Mouse (Mus musculus) heart, embryonic 12.5 days (tissue): ENCODE results near the gene Stab1. TPM values are rescaled to one million over a fixed set of nuclear protein-coding genes. Genes with fewer than 3 reads are reported as not detected.

ENCODE experiments used
- ATAC-seq: fragments of 200-750 bp; cut with Nextera tagmentation; 2 replicates; pipeline ENCODE4 v1.8.0; 2017; ENCODE audit warnings: moderate TSS enrichment, moderate library complexity; ENCODE audit not compliant: insufficient number of reproducible peaks, low FRiP score
- H3K27ac ChIP-seq: fragments of 300-500 bp; sonication (generic); 2 replicates; pipeline ENCODE4 v1.5.1; 2016; ENCODE audit warnings: mild to moderate bottlenecking, moderate library complexity; ENCODE audit not compliant: poor library complexity, severe bottlenecking
- H3K27me3 ChIP-seq: fragments of 300-500 bp; sonication (generic); replicated peaks from 2 replicates; pipeline ENCODE4 v1.6.1; 2016; ENCODE audit warnings: mild to moderate bottlenecking, moderate library complexity
- H3K36me3 ChIP-seq: fragments of 300-500 bp; sonication (generic); 2 replicates; pipeline ENCODE4 v1.6.1; 2016; ENCODE audit warnings: mild to moderate bottlenecking, moderate library complexity
- H3K4me1 ChIP-seq: fragments of 300-500 bp; sonication (generic); replicated peaks from 2 replicates; pipeline ENCODE4 v1.6.1; 2016; ENCODE audit warnings: mild to moderate bottlenecking
- H3K4me2 ChIP-seq: fragments of 300-500 bp; sonication (generic); 2 replicates; pipeline ENCODE4 v1.6.1; 2016; ENCODE audit warnings: mild to moderate bottlenecking, moderate library complexity
- H3K4me3 ChIP-seq: fragments of 300-500 bp; sonication (generic); 2 replicates; pipeline ENCODE4 v1.5.1; 2016; ENCODE audit warnings: mild to moderate bottlenecking
- H3K9ac ChIP-seq: fragments of 300-500 bp; sonication (generic); 2 replicates; pipeline ENCODE4 v1.6.1; 2016; ENCODE audit warnings: mild to moderate bottlenecking, moderate library complexity
- H3K9me3 ChIP-seq: fragments of 300-500 bp; sonication (generic); replicated peaks from 2 replicates; pipeline ENCODE4 v1.6.1; 2016; ENCODE audit warnings: mild to moderate bottlenecking, moderate library complexity
- WGBS: fragments of 180-500 bp; shearing (Covaris S2); methylation state at CpG from one replicate; pipeline ENCODE4 v1.1.7; 2016; 5-methylcytosine and 5-hydroxymethylcytosine counted together
- polyA plus RNA-seq: library from polyadenylated mRNA; unstranded; fragments of >200 nt; fragmentation: Nextera tagmentation; extraction: Ambion mirVana; gene quantifications from 2 replicates; pipeline ENCODE4 v1.2.1, GENCODE M21; 2016

The Stab1 gene
- polyA plus RNA-seq, 1 experiment from 2014 or later = 48.3 TPM

- ATAC-seq = no peak
These were observed 3.0 kb downstream of the Stab1 start for GRCm38 (mm10) chr14:31165458-31165857.

GRCm38 (mm10) chr14:31165010-31165409, 3.4 kb downstream of the Stab1 start:
- Histone ChIP-seq H3K4me1 (peaks cover 68% of the 10 kb centered on the region), H3K4me3 (no peak overlapping the region), H3K4me2 (no peak overlapping the region), H3K9ac (no peak overlapping the region), H3K9me3 (no peaks in the 10 kb centered on the region), H3K27me3 (no peaks in the 10 kb centered on the region), H3K36me3 (peaks cover 8% of the 10 kb centered on the region), H3K27ac (no peak overlapping the region)
- 63% methylated on average over 2 of the region's 2 CpGs for WGBS
- ATAC-seq = no peak

More at GRCm38 (mm10) chr14:31165458-31165857, 3.0 kb downstream of the Stab1 start:
- Histone ChIP-seq H3K4me2 (peak overlapping the region; percentile 56; the same call in 1 of the 2 replicates), H3K27ac (no peak overlapping the region), H3K9me3 (no peaks in the 10 kb centered on the region), H3K36me3 (peaks cover 12% of the 10 kb centered on the region), H3K27me3 (no peaks in the 10 kb centered on the region), H3K4me1 (peaks cover 68% of the 10 kb centered on the region), H3K4me3 (no peak overlapping the region), H3K9ac (no peak overlapping the region)
- 54% methylated on average over 7 of the region's 7 CpGs for WGBS

GRCm38 (mm10) chr14:31164067-31164466, 4.4 kb downstream of the Stab1 start:
- peaks cover 68% of the 10 kb centered on the region for H3K4me1 ChIP-seq
- H3K36me3 ChIP-seq = peaks cover 9% of the 10 kb centered on the region; the same call in 1 of the 2 replicates
- 27% methylated on average over 8 of the region's 8 CpGs for whole genome bisulfite sequencing
- H3K4me2 ChIP-seq = peak overlapping the region; percentile 0; the same call in 1 of the 2 replicates
- no peak overlapping the region for H3K4me3 ChIP-seq
- no peaks in the 10 kb centered on the region for H3K9me3 ChIP-seq
- H3K9ac ChIP-seq = no peak overlapping the region
- peak overlapping the region; percentile 22; the same call in 1 of the 2 replicates for H3K27ac ChIP-seq
- 0 out of 2 replicates have a peak, but pooled peaks have one; percentile 13 for ATAC-seq
- no peaks in the 10 kb centered on the region for H3K27me3 ChIP-seq

GRCm38 (mm10) chr14:31161638-31162037, 6.8 kb downstream of the Stab1 start:
- Histone ChIP-seq H3K4me2 (no peak overlapping the region), H3K4me3 (no peak overlapping the region), H3K9me3 (no peaks in the 10 kb centered on the region), H3K27me3 (no peaks in the 10 kb centered on the region), H3K27ac (no peak overlapping the region), H3K36me3 (peaks cover 14% of the 10 kb centered on the region; the same call in 1 of the 2 replicates), H3K4me1 (peaks cover 54% of the 10 kb centered on the region), H3K9ac (no peak overlapping the region)
- 79% methylated on average over 10 of the region's 10 CpGs for whole genome bisulfite sequencing
- ATAC-seq = no peak

GRCm38 (mm10) chr14:31161191-31161590, 7.2 kb downstream of the Stab1 start:
- ATAC-seq = no peak
- Histone ChIP-seq H3K9me3 (no peaks in the 10 kb centered on the region), H3K27me3 (no peaks in the 10 kb centered on the region), H3K4me2 (no peak overlapping the region), H3K4me1 (peaks cover 50% of the 10 kb centered on the region), H3K27ac (no peak overlapping the region), H3K36me3 (peaks cover 14% of the 10 kb centered on the region; the same call in 1 of the 2 replicates), H3K4me3 (no peak overlapping the region), H3K9ac (no peak overlapping the region)
- WGBS = 87% methylated on average over 7 of the region's 7 CpGs

- 65% methylated on average over 27 of the region's 27 CpGs for WGBS
- Histone ChIP-seq H3K27me3 (no peaks in the 10 kb centered on the region), H3K9me3 (no peaks in the 10 kb centered on the region), H3K36me3 (peaks cover 17% of the 10 kb centered on the region), H3K4me2 (0 out of 2 replicates have a peak overlapping the region, but pooled peaks have one; percentile 4), H3K27ac (no peak overlapping the region), H3K9ac (no peak overlapping the region), H3K4me3 (no peak overlapping the region), H3K4me1 (peaks cover 42% of the 10 kb centered on the region)
- no peak for ATAC-seq
These were observed 8.0 kb downstream of the Stab1 start for GRCm38 (mm10) chr14:31160196-31161150.

- Histone ChIP-seq H3K9ac (no peak overlapping the region), H3K4me1 (no peaks in the 10 kb centered on the region), H3K27ac (no peak overlapping the region), H3K4me2 (no peak overlapping the region), H3K9me3 (no peaks in the 10 kb centered on the region; the same call in 1 of the 2 replicates), H3K27me3 (no peaks in the 10 kb centered on the region), H3K36me3 (peaks cover 45% of the 10 kb centered on the region), H3K4me3 (no peak overlapping the region)
- 87% methylated on average over 11 of the region's 11 CpGs for WGBS
- no peak for ATAC-seq
These were observed 22.7 kb downstream of the Stab1 start for GRCm38 (mm10) chr14:31145694-31146093.

- Histone ChIP-seq H3K9ac (no peak overlapping the region), H3K4me3 (no peak overlapping the region), H3K27me3 (no peaks in the 10 kb centered on the region), H3K4me1 (peaks cover 4% of the 10 kb centered on the region; the same call in 1 of the 2 replicates), H3K4me2 (no peak overlapping the region), H3K36me3 (peaks cover 82% of the 10 kb centered on the region), H3K27ac (no peak overlapping the region), H3K9me3 (no peaks in the 10 kb centered on the region; the same call in 1 of the 2 replicates)
- no peak for ATAC-seq
- 91% methylated on average over 14 of the region's 14 CpGs for WGBS
These were observed 27.4 kb downstream of the Stab1 start for GRCm38 (mm10) chr14:31141011-31141410.

- peaks cover 86% of the 10 kb centered on the region for H3K36me3 ChIP-seq
These were observed 28.3 kb downstream of the Stab1 start for GRCm38 (mm10) chr14:31140141-31140540.

GRCm38 (mm10) chr14:31139666-31140065, 28.8 kb downstream of the Stab1 start:
- no peak overlapping the region for H3K4me2 ChIP-seq
- peaks cover 7% of the 10 kb centered on the region; the same call in 1 of the 2 replicates for H3K4me1 ChIP-seq
- H3K36me3 ChIP-seq = peaks cover 91% of the 10 kb centered on the region
- no peak overlapping the region for H3K27ac ChIP-seq
- no peak overlapping the region for H3K4me3 ChIP-seq
- H3K9me3 ChIP-seq = no peaks in the 10 kb centered on the region; the same call in 1 of the 2 replicates
- 88% methylated on average over 12 of the region's 12 CpGs for WGBS
- no peak for ATAC-seq
- H3K27me3 ChIP-seq = no peaks in the 10 kb centered on the region
- H3K9ac ChIP-seq = no peak overlapping the region

More at GRCm38 (mm10) chr14:31140141-31140540, 28.3 kb downstream of the Stab1 start:
- Histone ChIP-seq H3K27ac (no peak overlapping the region), H3K9ac (no peak overlapping the region), H3K4me2 (no peak overlapping the region), H3K27me3 (no peaks in the 10 kb centered on the region), H3K4me3 (no peak overlapping the region), H3K9me3 (no peaks in the 10 kb centered on the region; the same call in 1 of the 2 replicates), H3K4me1 (peaks cover 4% of the 10 kb centered on the region; the same call in 1 of the 2 replicates)
- ATAC-seq = no peak
- WGBS = 87% methylated on average over 15 of the region's 15 CpGs

- H3K9me3 ChIP-seq = no peaks in the 10 kb centered on the region; the same call in 1 of the 2 replicates
These were observed 29.5 kb downstream of the Stab1 start for GRCm38 (mm10) chr14:31138897-31139429.

More at GRCm38 (mm10) chr14:31138897-31139429, 29.5 kb downstream of the Stab1 start:
- peaks cover 96% of the 10 kb centered on the region for H3K36me3 ChIP-seq
- ATAC-seq = no peak
- no peak overlapping the region for H3K4me2 ChIP-seq
- no peak overlapping the region for H3K9ac ChIP-seq
- H3K4me3 ChIP-seq = no peak overlapping the region
- no peak overlapping the region for H3K27ac ChIP-seq
- no peaks in the 10 kb centered on the region for H3K27me3 ChIP-seq
- peaks cover 12% of the 10 kb centered on the region; the same call in 1 of the 2 replicates for H3K4me1 ChIP-seq
- 88% methylated on average over 9 of the region's 9 CpGs for WGBS
